Mouse (Mus musculus) hindbrain, embryonic 12.5 days (tissue): Measurements from ENCODE around the gene Emc1. TPM values are rescaled to one million over a fixed set of nuclear protein-coding genes. Genes with fewer than 3 reads are reported as not detected.
A peak's percentile ranks its signal among the peaks of the same experiment; 100 is the strongest.

Source experiments
- ATAC-seq: fragments of 200-750 bp; cut with Nextera tagmentation; 2 replicates; pipeline ENCODE4 v1.8.0; 2017; ENCODE audit warnings: moderate TSS enrichment; ENCODE audit not compliant: low FRiP score
- H3K27ac ChIP-seq: fragments of 300-500 bp; sonication (generic); 2 replicates; pipeline ENCODE4 v1.5.1; 2016; ENCODE audit warnings: mild to moderate bottlenecking
- H3K27me3 ChIP-seq: fragments of 300-500 bp; sonication (generic); 2 replicates; pipeline ENCODE4 v1.6.1; 2016; ENCODE audit warnings: mild to moderate bottlenecking
- H3K36me3 ChIP-seq: fragments of 300-500 bp; sonication (generic); 2 replicates; pipeline ENCODE4 v1.6.1; 2016; ENCODE audit warnings: mild to moderate bottlenecking
- H3K4me1 ChIP-seq: fragments of 300-500 bp; sonication (generic); 2 replicates; pipeline ENCODE4 v1.6.1; 2016
- H3K4me2 ChIP-seq: fragments of 300-500 bp; sonication (generic); replicated peaks from 2 replicates; pipeline ENCODE4 v1.6.1; 2016; ENCODE audit warnings: mild to moderate bottlenecking
- H3K4me3 ChIP-seq: fragments of 300-500 bp; sonication (generic); 2 replicates; pipeline ENCODE4 v1.5.1; 2016; ENCODE audit warnings: mild to moderate bottlenecking
- H3K9ac ChIP-seq: fragments of 300-500 bp; sonication (generic); 2 replicates; pipeline ENCODE4 v1.6.1; 2016; ENCODE audit warnings: mild to moderate bottlenecking, moderate library complexity
- H3K9me3 ChIP-seq: fragments of 300-500 bp; sonication (generic); replicated peaks from 2 replicates; pipeline ENCODE4 v1.6.1; 2016; ENCODE audit warnings: mild to moderate bottlenecking
- WGBS: fragments of 180-500 bp; shearing (Covaris S2); methylation state at CpG from one replicate; pipeline ENCODE4 v1.1.7; 2016; 5-methylcytosine and 5-hydroxymethylcytosine counted together
- polyA plus RNA-seq: library from polyadenylated mRNA; unstranded; fragments of >200 nt; fragmentation: Nextera tagmentation; extraction: Ambion mirVana; gene quantifications from 2 replicates; pipeline ENCODE4 v1.2.1, GENCODE M21; 2016

The Emc1 gene
- 42.5 and 43.6 TPM in 2 replicates for polyA plus RNA-seq

DNA sequence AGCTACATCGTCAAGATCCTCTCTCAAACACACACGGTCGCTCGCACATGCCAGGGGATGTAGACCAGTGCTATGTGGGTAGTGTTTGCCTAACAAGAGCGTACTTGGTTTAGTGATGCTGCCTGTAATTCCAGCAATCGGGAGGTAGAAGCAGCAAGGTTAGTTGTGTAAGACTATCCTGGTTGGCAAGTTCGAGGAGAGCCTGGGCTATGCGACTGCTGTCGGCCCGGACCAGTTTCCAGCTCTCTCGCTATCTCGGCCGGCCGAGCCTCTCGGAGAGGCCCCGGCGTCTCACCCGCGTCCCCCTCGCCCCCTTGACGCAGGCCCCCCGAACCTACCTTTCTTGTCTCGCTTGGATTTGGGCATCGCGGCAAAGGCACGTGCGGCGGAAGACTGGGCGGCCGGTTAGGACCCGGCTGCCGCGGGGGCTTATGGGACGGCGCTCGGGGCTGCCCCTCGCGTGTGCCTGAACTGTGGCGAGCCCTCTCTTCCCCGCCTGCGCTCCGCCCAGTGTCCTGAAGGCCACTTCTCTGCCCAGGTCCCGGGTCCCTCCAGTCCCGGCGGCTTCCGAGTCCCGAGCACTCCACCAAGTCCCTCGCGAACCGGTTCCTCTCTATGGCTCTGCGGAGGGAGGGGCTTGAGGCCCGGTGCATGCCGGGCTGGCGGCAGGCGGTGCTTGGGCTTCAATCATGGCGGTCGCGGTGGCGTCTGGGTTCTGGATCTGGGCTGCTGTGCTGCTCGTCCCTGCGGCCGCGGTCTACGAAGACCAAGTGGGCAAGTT lies at the start of gene Emc1, which contains the start of the genes Mrto4 and Ubr4:
TSS of gene Emc1 (plus strand) at position 657 of the 781 bp plus-strand sequence.
TSS of gene Mrto4 (minus strand) at position 646 of the 781 bp plus-strand sequence.
TSS of gene Ubr4 (plus strand) at position 679 of the 781 bp plus-strand sequence.
- peaks cover 56% of the 10 kb centered on the region for H3K36me3 ChIP-seq
- H3K9ac ChIP-seq, result peak within 1 kb of the TSS; percentile 81
- peak within 1 kb of the TSS; percentile 87 for H3K4me2 ChIP-seq
- no peaks in the 10 kb centered on the region for H3K9me3 ChIP-seq
- H3K27me3 ChIP-seq, result no peaks in the 10 kb centered on the region
- 0% methylated on average over 64 of the region's 64 CpGs for WGBS
- H3K4me3 ChIP-seq, result peak within 1 kb of the TSS; percentile 83
- H3K27ac ChIP-seq, result peak within 1 kb of the TSS; percentile 97
- peaks cover 22% of the 10 kb centered on the region for H3K4me1 ChIP-seq
- ATAC-seq, result peak; percentile 95

DNA sequence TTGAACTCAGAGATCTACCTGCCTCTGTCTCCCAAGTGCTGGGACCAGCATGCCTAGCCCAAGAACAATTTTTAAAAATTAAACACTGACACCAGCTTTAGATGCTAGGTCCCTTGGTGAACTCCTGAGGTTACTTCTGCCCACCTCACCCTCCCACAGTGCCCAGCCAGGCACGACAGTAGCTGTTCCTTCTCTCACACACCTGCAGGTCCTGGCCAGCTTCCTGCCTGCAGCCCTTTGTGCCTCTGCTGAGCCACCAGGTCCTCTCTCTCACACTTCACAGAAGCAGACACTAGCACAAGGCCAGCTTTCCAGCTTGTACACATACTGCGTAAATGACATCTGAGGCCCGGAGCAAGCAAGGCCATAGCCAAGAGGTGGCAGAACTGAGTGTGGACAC lies 46.9 kb upstream of the Emc1 start:
- H3K9ac ChIP-seq, result no peak overlapping the region
- H3K27me3 ChIP-seq, result 0 out of 2 replicates have a peak, but pooled peaks cover 4% of the 10 kb centered on the region
- ATAC-seq, result no peak
- WGBS, result 90% methylated on average over 3 of the region's 3 CpGs
- H3K9me3 ChIP-seq, result no peaks in the 10 kb centered on the region
- H3K36me3 ChIP-seq, result peaks cover 25% of the 10 kb centered on the region; the same call in 1 of the 2 replicates
- H3K4me3 ChIP-seq, result no peak overlapping the region
- H3K27ac ChIP-seq, result no peak overlapping the region
- H3K4me2 ChIP-seq, result no peak overlapping the region
- peaks cover 7% of the 10 kb centered on the region for H3K4me1 ChIP-seq

DNA sequence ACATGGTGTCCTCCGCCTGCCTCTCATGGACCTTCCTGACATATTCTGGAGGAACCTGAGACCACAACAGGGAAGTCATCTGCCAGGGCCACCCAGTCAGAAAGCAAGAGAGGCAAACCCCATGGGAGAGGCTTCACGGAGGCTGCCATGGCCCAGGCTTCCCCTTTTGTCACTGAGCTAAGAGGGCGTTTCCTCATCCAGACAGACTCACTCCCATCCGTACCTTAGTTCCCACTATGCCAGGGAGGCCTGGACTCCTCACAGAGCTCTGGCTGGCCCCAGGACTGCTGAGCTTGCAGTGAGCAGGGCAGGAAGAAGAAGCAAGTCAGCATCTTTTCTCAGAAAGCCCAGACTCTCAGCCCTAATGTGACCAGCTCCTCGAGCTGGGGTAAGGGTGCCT lies 44.5 kb upstream of the Emc1 start:
- peaks cover 21% of the 10 kb centered on the region for H3K4me1 ChIP-seq
- peaks cover 4% of the 10 kb centered on the region; the same call in 1 of the 2 replicates for H3K27me3 ChIP-seq
- WGBS, result 72% methylated on average over 5 of the region's 5 CpGs
- H3K36me3 ChIP-seq, result peaks cover 9% of the 10 kb centered on the region; the same call in 1 of the 2 replicates
- no peak overlapping the region for H3K27ac ChIP-seq
- H3K9me3 ChIP-seq, result no peaks in the 10 kb centered on the region
- no peak overlapping the region for H3K4me2 ChIP-seq
- ATAC-seq, result no peak
- no peak overlapping the region for H3K4me3 ChIP-seq
- H3K9ac ChIP-seq, result no peak overlapping the region

DNA sequence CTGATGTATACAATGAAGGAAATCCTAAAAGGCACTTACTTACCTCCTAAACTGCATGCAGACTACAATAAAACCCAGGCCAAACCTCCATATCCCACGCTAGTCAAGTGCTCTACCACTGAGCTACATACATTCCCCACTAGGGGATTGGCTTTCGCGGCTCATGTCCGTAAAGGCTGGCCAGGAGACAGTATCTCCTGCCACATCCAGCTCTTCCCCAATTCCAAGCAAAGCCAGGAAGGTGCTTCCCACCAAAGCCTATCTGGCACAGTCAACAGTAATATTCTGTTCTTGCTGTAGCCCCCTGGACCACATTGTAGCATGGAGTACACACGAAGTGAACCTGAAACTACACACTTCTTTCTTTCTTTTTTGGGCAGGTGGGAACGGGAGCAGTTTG lies 42.7 kb upstream of the Emc1 start:
- Histone ChIP-seq H3K36me3 (peaks cover 16% of the 10 kb centered on the region), H3K9me3 (no peaks in the 10 kb centered on the region), H3K27ac (no peak overlapping the region), H3K9ac (peak overlapping the region; percentile 85), H3K27me3 (peaks cover 4% of the 10 kb centered on the region; the same call in 1 of the 2 replicates), H3K4me3 (peak overlapping the region; percentile 83), H3K4me2 (peak overlapping the region; percentile 73), H3K4me1 (peaks cover 21% of the 10 kb centered on the region)
- WGBS, result 14% methylated on average over 6 of the region's 6 CpGs
- ATAC-seq, result no peak

DNA sequence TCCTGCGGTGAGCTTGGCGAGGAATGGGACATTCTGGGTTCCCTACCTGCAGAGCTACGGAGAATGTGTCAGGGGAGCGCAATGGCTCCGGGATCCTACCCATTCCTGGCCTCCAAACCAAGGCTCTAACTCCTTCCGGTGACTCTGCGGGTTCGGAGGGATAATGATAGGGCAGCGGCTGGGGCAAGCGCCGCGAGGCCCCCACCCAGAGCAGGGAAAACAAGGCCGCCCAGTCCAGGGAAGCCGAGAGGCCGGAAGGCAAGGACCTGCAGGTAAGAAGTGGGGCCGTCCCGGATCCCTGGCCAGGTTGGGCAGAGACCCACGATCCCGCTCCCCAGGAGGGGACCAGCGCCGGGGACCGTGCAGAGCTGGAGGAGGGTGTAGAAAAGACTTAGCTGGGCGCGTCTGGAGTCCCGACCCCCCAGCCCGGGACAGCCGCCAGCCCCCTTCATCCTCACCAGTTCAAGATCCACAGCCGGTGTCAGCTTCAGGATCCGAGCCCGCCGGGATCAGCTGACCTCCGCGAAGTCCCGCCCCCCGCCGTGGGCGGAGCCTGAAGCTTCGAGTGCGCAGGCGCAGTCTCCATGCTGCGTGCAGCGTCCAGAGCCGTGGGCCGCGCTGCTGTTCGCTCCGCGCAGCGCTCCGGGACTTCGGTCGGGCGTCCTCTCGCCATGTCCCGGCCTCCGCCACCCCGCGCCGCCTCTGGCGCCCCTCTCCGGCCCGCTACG lies 42.1 kb upstream of the Emc1 start, which contains the start of the genes Pqlc2 and Akr7a5:
TSS of gene Pqlc2 (minus strand) at position 538 of the 728 bp plus-strand sequence.
TSS of gene Akr7a5 (plus strand) at position 574 of the 728 bp plus-strand sequence.
- peak; percentile 89 for ATAC-seq
- H3K36me3 ChIP-seq, result peaks cover 23% of the 10 kb centered on the region
- WGBS, result under 1% methylated on average over 63 of the region's 63 CpGs
- peak within 1 kb of the TSS; percentile 85 for H3K9ac ChIP-seq
- H3K27me3 ChIP-seq, result peaks cover 4% of the 10 kb centered on the region; the same call in 1 of the 2 replicates
- peak within 1 kb of the TSS; percentile 70 for H3K27ac ChIP-seq
- peak within 1 kb of the TSS; percentile 73 for H3K4me2 ChIP-seq
- no peaks in the 10 kb centered on the region for H3K9me3 ChIP-seq
- H3K4me3 ChIP-seq, result peak within 1 kb of the TSS; percentile 83
- peaks cover 21% of the 10 kb centered on the region for H3K4me1 ChIP-seq

DNA sequence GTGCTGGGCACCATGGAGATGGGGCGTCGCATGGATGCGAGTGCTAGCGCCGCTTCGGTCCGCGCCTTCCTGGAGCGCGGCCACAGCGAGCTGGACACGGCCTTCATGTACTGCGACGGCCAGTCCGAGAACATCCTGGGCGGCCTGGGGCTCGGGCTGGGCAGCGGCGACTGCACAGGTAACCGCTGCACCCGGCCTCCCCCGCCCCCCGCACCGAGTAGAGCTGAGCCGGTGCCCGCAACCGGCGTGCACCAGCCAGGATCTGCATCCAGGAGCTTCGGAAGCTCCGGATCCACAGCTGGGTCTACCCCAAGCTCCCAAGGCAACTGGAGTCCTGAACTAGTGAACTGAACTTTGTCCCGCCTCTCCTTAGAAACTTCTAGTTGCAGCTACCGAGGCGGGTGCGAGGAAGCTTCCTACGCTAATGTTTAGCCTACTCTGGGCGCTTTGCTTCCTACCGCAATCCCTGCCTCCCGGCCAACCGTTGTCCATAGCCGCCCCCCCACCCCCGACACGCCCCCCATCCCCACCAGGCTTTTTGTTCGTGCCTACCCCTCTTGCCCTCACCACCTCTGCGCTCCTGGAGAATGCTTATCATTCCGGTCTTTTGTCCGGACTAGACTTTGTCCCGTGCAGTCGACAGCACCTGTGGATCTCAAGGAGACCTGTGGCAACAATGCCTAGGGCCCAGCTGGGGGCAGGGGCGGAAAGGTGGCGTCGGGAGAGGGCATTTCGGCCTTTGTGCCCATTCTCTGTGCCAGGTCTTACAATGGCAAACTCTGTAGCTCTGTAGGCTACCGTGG lies 41.3 kb upstream of the Emc1 start:
- Histone ChIP-seq H3K27me3 (peaks cover 4% of the 10 kb centered on the region; the same call in 1 of the 2 replicates), H3K9ac (peak overlapping the region; percentile 85), H3K4me3 (peak overlapping the region; percentile 83), H3K9me3 (no peaks in the 10 kb centered on the region), H3K4me2 (peak overlapping the region; percentile 73), H3K4me1 (peaks cover 21% of the 10 kb centered on the region), H3K36me3 (peaks cover 27% of the 10 kb centered on the region), H3K27ac (peak overlapping the region; percentile 70)
- ATAC-seq, result peak; percentile 14
- WGBS, result under 1% methylated on average over 52 of the region's 53 CpGs

DNA sequence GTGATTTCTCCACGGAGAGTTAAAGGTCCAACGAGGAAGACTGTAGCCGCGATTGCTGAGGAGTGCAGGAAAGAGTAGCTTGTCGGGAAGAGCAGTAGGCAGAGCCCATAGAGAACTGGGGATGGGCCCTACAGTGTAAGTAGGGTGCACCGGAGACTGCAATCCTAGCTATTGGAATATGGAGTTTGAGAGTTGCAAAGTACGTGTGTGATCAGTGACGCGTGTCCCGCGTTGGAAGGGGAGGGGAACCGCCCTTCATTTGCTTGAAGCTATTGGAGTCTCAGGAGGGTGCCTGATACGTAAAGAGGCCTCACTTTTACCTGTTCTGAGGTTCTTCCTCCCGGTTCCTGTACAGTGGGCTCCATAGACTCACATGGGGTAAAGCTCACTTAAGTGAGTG lies 40.7 kb upstream of the Emc1 start:
- Histone ChIP-seq H3K27me3 (peaks cover 4% of the 10 kb centered on the region; the same call in 1 of the 2 replicates), H3K27ac (no peak overlapping the region), H3K9ac (peak overlapping the region; percentile 85), H3K36me3 (peaks cover 24% of the 10 kb centered on the region), H3K4me2 (peak overlapping the region; percentile 73), H3K4me1 (peaks cover 21% of the 10 kb centered on the region), H3K4me3 (peak overlapping the region; percentile 83), H3K9me3 (no peaks in the 10 kb centered on the region)
- ATAC-seq, result no peak
- WGBS, result 25% methylated on average over 14 of the region's 14 CpGs

DNA sequence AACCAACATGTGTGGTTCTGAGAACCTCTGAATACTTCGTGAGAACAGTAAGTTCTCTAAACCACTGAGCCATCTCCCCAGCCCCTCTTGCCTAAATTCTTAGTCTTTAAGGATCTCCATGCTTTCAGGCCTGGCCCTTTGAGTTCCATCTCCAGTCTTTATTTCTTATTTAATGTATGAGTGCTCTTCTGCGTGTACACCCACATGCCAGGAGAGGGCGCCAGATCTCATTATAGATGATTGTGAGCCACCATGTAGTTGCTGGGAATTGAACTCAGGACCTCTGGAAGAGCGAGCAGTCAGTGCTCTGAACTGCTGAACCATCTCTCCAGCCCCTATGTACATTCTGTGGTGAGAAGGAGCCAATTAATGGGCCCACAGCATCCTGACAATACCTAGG lies 39.8 kb upstream of the Emc1 start:
- no peak overlapping the region for H3K27ac ChIP-seq
- H3K9ac ChIP-seq, result no peak overlapping the region
- 59% methylated on average over 4 of the region's 4 CpGs for WGBS
- H3K4me2 ChIP-seq, result no peak overlapping the region
- ATAC-seq, result no peak
- peaks cover 21% of the 10 kb centered on the region for H3K4me1 ChIP-seq
- no peak overlapping the region for H3K4me3 ChIP-seq
- no peaks in the 10 kb centered on the region for H3K9me3 ChIP-seq
- H3K36me3 ChIP-seq, result peaks cover 25% of the 10 kb centered on the region
- H3K27me3 ChIP-seq, result peaks cover 4% of the 10 kb centered on the region; the same call in 1 of the 2 replicates

DNA sequence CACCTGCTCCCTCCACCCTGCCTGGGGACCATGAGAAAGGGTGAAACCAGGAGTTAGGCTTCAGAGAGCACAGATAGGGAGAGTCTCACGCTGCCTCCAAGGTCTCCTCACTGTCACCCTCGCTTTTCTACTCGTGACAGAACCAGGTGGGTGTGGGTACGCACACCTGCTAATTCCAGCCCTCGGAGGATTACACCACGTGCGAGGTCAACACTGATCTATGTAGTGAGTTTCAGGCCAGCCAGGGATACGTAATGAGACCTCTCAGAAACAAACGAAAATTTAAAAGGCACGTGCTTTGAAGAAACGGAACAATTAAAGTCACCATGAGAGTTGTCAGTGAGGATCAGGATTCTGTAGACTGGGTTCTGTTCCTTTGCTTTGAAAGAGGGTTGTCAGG lies 33.9 kb upstream of the Emc1 start:
- H3K4me2 ChIP-seq, result no peak overlapping the region
- ATAC-seq, result no peak
- 92% methylated on average over 11 of the region's 11 CpGs for WGBS
- no peak overlapping the region for H3K27ac ChIP-seq
- H3K9ac ChIP-seq, result no peak overlapping the region
- peaks cover 41% of the 10 kb centered on the region for H3K36me3 ChIP-seq
- H3K4me1 ChIP-seq, result no peaks in the 10 kb centered on the region
- H3K27me3 ChIP-seq, result no peaks in the 10 kb centered on the region
- H3K9me3 ChIP-seq, result no peaks in the 10 kb centered on the region
- H3K4me3 ChIP-seq, result no peak overlapping the region

DNA sequence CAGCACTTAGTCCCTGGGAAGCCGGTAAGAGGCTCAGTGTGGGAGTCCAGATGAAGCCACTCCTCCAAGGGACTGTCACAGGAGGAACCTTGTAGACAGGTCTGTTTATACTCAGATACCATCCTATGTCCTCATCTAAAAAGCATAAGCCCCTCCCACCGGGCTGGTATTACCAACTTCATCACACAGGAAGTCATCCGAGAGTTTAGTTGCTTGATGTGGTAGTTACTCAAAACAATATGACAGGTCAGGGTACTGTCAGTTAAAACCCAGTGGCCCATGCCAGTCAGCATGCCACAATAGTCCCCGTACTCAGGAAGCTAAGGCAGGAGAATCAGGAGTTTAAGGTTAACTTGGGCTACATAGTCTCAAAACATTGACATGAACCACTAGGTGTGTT lies 32.6 kb upstream of the Emc1 start:
- H3K4me2 ChIP-seq, result no peak overlapping the region
- no peaks in the 10 kb centered on the region for H3K4me1 ChIP-seq
- no peak overlapping the region for H3K27ac ChIP-seq
- 92% methylated on average over 4 of the region's 4 CpGs for WGBS
- H3K27me3 ChIP-seq, result no peaks in the 10 kb centered on the region
- H3K4me3 ChIP-seq, result no peak overlapping the region
- no peaks in the 10 kb centered on the region for H3K9me3 ChIP-seq
- peaks cover 34% of the 10 kb centered on the region for H3K36me3 ChIP-seq
- ATAC-seq, result no peak
- H3K9ac ChIP-seq, result no peak overlapping the region

DNA sequence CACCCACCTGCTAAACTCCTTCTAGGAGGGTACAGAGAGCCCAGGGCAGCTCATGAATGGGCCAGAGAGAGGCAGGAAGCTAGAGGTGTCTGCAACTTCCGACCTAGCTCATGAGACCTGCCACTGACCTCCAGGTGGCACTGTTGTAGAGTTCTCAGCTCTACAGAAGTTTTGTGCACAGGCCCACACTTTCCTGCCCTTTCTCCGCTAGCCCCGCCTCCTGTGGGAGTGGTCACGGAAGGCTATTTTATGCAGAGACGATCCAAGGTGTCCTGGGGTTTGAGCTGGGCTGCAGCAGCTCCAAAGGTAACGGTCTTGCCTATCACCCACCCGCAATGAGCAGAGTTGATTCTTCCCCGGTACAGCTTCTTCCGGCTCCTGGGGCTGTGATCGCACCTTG lies 21.8 kb upstream of the Emc1 start:
- ATAC-seq, result no peak
- no peaks in the 10 kb centered on the region for H3K9me3 ChIP-seq
- H3K4me1 ChIP-seq, result no peaks in the 10 kb centered on the region
- WGBS, result 10% methylated on average over 10 of the region's 10 CpGs
- no peak overlapping the region for H3K27ac ChIP-seq
- peak overlapping the region; percentile 30; the same call in 1 of the 2 replicates for H3K4me2 ChIP-seq
- H3K9ac ChIP-seq, result no peak overlapping the region
- no peaks in the 10 kb centered on the region for H3K36me3 ChIP-seq
- no peak overlapping the region for H3K4me3 ChIP-seq
- H3K27me3 ChIP-seq, result peaks cover 8% of the 10 kb centered on the region; the same call in 1 of the 2 replicates
